Mouse (Mus musculus) adrenal gland, adult 18-20 months (tissue): ENCODE measurements at regions not wholly inside any gene's neighbourhood (a gene's known extent, or its start where the extent isn't known, plus 50 kb on each side); places are given as distances from the start of the nearest gene placed in this dataset.
A peak's percentile ranks its signal among the peaks of the same experiment; 100 is the strongest.

Experiments used
- DNase-seq, 2 experiments: peaks; one replicate each; pipeline ENCODE4 v3.0.0; 2021 to 2022; ENCODE audit warnings: low spot score in 2 of 2

DNA sequence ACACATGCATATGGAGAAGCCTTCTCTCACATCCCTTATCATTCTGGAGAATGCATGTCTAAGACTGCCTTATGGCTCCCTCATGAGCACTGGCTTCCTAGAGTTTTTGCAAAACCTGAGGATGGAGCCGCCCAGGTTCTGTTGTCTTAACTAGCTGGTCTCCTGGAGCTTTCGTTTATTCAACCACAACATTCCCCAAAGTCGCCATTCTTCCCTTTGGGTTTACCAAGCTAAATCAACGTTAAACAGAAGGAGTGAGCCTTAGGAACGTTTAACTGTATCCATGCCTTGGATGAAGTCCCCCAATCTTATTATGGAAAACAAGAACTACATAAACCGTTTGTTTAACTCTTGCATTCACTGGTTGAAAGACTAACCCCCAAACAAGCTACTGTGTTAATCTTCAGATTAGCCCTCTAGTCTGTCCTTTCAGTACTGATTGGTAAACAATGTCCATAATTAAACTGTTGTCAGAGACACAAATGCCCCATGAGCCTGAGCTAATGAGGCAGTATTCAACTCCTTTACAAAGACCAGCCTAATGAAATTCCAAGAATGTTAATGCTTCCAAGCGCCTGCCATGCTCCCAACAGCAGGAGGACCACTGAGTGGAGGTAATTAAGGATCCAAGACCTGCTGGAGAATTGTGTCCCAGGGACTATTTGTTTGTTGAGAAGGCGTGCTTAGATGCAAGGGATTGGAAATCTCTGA lies 121.1 kb upstream of the Cdkn3 start:
- DNase-seq = no peak

- no peak for DNase-seq
Observed at GRCm38 (mm10) chr14:46638516-46638915, 121.8 kb upstream of the Cdkn3 start.

DNA sequence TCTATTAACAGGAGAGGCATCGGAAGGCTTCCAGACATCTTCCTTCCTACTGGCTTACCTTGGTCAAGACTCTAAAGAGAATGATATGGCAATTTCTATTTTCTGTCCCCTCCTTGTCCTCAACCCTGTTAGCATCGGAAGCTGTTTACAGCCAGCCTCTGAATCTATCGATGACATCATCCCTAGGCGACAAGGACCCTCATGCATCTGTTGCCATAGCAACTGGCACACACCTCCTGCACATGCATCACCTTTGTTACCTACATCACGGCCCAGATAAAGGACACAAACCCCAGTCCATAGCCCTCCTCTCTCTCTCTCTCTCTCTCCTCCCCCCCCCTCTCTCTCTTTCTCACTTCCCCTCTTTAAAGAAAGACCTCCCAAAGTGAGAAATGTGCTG lies 123.1 kb upstream of the Cdkn3 start:
- DNase-seq = no peak

- peak in 1 of 2 experiments; percentile 11 for DNase-seq
Observed at GRCm38 (mm10) chr14:46636364-46636763, 124.0 kb upstream of the Cdkn3 start.

DNA sequence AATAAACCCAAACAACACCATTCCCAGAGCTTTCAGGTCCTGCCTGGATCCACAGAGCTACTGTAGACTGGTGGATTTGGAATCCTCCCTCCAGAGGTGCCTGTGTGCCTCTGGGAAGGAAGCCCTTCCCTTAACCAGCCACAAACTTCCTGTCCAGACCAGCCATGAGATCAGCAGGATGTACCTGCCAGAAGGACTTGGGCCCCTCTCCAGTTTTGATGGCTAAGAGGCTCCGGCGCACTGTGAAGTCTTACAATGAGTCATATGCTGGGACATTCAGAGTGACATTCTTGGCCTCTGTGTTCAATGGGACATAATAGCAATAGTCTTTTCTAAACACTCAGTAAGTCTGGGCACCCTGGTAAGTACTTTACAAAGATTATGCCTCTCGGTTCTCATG lies 125.0 kb upstream of the Cdkn3 start:
- no peak for DNase-seq

- DNase-seq = no peak
Observed at GRCm38 (mm10) chr14:46634656-46635244, 125.6 kb upstream of the Cdkn3 start.

DNA sequence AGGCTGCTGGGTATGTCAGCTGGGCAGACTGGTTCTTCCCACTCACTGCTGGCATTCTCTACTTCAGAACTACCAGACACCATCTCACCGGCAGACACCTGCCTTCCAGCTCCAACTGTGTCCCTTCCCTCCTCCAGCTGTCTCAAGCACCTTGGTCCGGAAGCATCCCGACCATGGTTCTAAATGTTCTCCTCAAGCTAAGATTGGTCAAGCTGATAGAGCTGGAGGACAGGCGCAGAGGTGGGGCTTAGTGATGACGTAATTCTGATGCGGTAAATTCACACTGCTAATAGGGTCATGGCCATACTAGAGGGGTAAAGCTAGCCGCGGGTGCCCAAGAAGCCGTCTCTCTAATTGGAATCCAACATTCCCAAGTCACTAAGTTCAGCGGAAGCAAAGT lies 126.1 kb upstream of the Cdkn3 start:
- DNase-seq = no peak

- no peak for DNase-seq
Observed at GRCm38 (mm10) chr14:46627690-46628089, 132.7 kb upstream of the Cdkn3 start.

DNA sequence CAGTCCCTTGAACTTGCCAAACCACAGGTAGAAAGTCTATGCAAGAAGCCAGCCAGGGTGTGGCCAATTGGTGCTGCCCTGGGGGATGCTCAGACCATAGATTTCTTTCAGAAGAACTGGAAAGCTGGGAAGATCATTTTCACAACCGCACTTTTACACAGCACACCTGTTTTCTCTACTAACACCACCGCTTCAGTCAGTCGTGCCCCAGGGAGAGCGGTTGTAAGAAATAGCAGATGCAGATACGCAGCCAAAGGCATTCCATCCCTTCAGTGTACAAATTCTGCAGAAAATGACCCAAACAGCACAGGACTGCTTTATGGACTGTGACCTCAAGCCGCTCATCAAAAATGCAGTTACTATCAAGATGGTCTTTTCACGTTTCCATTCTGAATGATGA lies 134.6 kb upstream of the Cdkn3 start:
- no peak for DNase-seq

- no peak for DNase-seq
Observed at GRCm38 (mm10) chr14:46623645-46624044, 136.7 kb upstream of the Cdkn3 start.

- DNase-seq = no peak
Observed at GRCm38 (mm10) chr14:46616030-46616429, 144.3 kb upstream of the Cdkn3 start.

- no peak for DNase-seq
Observed at GRCm38 (mm10) chr14:46614936-46615335, 145.4 kb upstream of the Cdkn3 start.

- no peak for DNase-seq
Observed at GRCm38 (mm10) chr14:46613748-46614147, 146.6 kb upstream of the Cdkn3 start.

GRCm38 (mm10) chr14:46613211-46613610 lies 147.1 kb upstream of the Cdkn3 start:
- no peak for DNase-seq

- no peak for DNase-seq
Observed at GRCm38 (mm10) chr14:46612584-46612983, 147.8 kb upstream of the Cdkn3 start.

GRCm38 (mm10) chr14:46610926-46611325 lies 149.4 kb upstream of the Cdkn3 start:
- no peak for DNase-seq

GRCm38 (mm10) chr14:46610226-46610855 lies 150.0 kb upstream of the Cdkn3 start:
- no peak for DNase-seq

DNA sequence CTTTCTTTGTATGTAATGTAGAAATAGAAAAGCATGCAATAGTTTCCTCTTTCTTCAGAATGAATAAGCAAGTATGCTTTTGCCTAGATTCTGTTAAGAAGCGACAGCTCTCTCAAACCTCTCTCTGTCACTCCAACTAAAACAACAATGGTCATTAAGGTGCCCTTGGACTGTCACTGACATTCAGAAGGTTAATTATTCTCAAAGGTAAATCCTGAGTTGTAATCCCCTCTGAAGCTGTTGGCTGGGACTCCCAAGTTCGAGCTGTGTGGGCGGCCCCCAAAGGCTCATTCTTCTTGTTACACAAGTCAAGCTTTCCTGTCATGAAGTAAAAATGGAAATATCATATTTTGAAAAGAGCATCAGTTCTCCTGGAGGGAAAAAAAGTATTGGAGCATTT lies 153.6 kb upstream of the Cdkn3 start:
- no peak for DNase-seq

- no peak for DNase-seq
Observed at GRCm38 (mm10) chr14:46606037-46606436, 154.3 kb upstream of the Cdkn3 start.

- no peak for DNase-seq
Observed at GRCm38 (mm10) chr14:46604886-46605531, 155.3 kb upstream of the Cdkn3 start.

GRCm38 (mm10) chr14:46604156-46604885 lies 156.0 kb upstream of the Cdkn3 start:
- no peak for DNase-seq
